14 mouse cellular contexts compared by ENCODE assay signal in genomic region chr15:62282116-62282515, GRCm38 (mm10).
DNase-seq lines count a peak whose midpoint lies in the region; ATAC-seq and TF ChIP-seq lines count a peak whose summit lies in the region.
"Had no signal": no experiment of that assay in that cellular context is flagged by ENCODE, and none has a peak within 500 bp of the region (broad histone marks: within the 10 kb centered on the region; RNA-seq: fewer than 3 reads in every experiment).

No protein-coding gene starts in this region.

- H3K36me3 ChIP-seq in MEL (ENCODE audit: control insufficient read depth in 1 of 2, insufficient read depth in 2 of 2, low read length in 2 of 2), result no peaks in the 10 kb centered on the region
- no peaks in the 10 kb centered on the region for H3K36me3 ChIP-seq in lung, embryonic 16.5 days (ENCODE audit: control insufficient read depth, insufficient read depth, low read length)
- H3K36me3 ChIP-seq in midbrain, embryonic 13.5 days, result no peaks in the 10 kb centered on the region
- H3K36me3 ChIP-seq: embryonic facial prominence, embryonic 12.5 days; neural tube, embryonic 15.5 days had no signal

- TF ChIP-seq CTCF in MEL (IDR thresholded peaks at IDR 0.05 in 2 of 3, conservative IDR thresholded peaks at IDR 0.05 in 1 of 3; ENCODE audit: control insufficient read depth in 1 of 3, insufficient read depth in 1 of 3, low read depth in 2 of 3, low read length in 3 of 3, poor library complexity in 1 of 3, severe bottlenecking in 1 of 3), result no peak
- TF ChIP-seq CTCF in gastrocnemius, adult 2 months (IDR thresholded peaks at IDR 0.05), result no peak

- H3K27ac ChIP-seq in MEL (ENCODE audit: control insufficient read depth, low read depth, low read length), result no peak overlapping the region
- no peak overlapping the region for H3K27ac ChIP-seq in lung, embryonic 16.5 days (ENCODE audit: low read length)
- no peak overlapping the region for H3K27ac ChIP-seq in gastrocnemius, adult 2 months
- H3K27ac ChIP-seq in midbrain, embryonic 13.5 days, result no peak overlapping the region
- H3K27ac ChIP-seq: embryonic facial prominence, embryonic 12.5 days; forebrain, embryonic 13.5 days; neural tube, embryonic 15.5 days had no signal

- H3K4me1 ChIP-seq in MEL (ENCODE audit: control insufficient read depth in 1 of 2, insufficient read depth in 2 of 2, low read length in 2 of 2), result no peaks in the 10 kb centered on the region
- H3K4me1 ChIP-seq in lung, embryonic 16.5 days (replicated peaks; ENCODE audit: control insufficient read depth, insufficient read depth, low read length), result peaks cover 35% of the 10 kb centered on the region
- H3K4me1 ChIP-seq in midbrain, embryonic 13.5 days (replicated peaks), result peaks cover 10% of the 10 kb centered on the region

- peak; percentile 43 to 47 for DNase-seq in heart, postnatal 10 days
- no peak for DNase-seq in heart, adult 8-10 months (ENCODE audit: low spot score)
- peak; percentile 63 for DNase-seq in MEL (ENCODE audit: low read depth, low spot score)
- DNase-seq in kidney, adult 8-10 months, result peak; percentile 49 to 57
- DNase-seq in gastrocnemius, adult 2 months, result no peak
- DNase-seq in cerebellum, postnatal 36 days, result no peak
- DNase-seq: cerebellum, adult 8-10 months had no signal

- H3K27me3 ChIP-seq in MEL (ENCODE audit: control insufficient read depth in 1 of 2, insufficient read depth in 2 of 2, low read length in 2 of 2), result no peaks in the 10 kb centered on the region; a peak in 1 of 4 replicates
- no peaks in the 10 kb centered on the region for H3K27me3 ChIP-seq in lung, embryonic 16.5 days (ENCODE audit: control insufficient read depth, insufficient read depth, low read depth, low read length)
- H3K27me3 ChIP-seq in midbrain, embryonic 13.5 days, result no peaks in the 10 kb centered on the region
- H3K27me3 ChIP-seq: embryonic facial prominence, embryonic 12.5 days; forebrain, embryonic 13.5 days; neural tube, embryonic 15.5 days; Patski had no signal

- ATAC-seq in lung, embryonic 16.5 days (ENCODE audit: low read depth), result 0 out of 2 replicates have a peak, but pooled peaks have one; percentile 35
- no peak for ATAC-seq in midbrain, embryonic 13.5 days
- ATAC-seq: forebrain, embryonic 13.5 days; intestine, embryonic 16.5 days; Patski had no signal

- intact Hi-C loops in heart, postnatal 10 days (cut with DNase I), result no loop called here
- intact Hi-C loops in gastrocnemius, adult 2 months (cut with DNase I), result no loop called here

- TF ChIP-seq RAD21 in MEL (IDR thresholded peaks at IDR 0.05; ENCODE audit: low read depth, low read length), result no peak

- TF ChIP-seq POLR2A in MEL (IDR thresholded peaks at IDR 0.05; ENCODE audit: control insufficient read depth in 1 of 2, insufficient read depth in 1 of 2, low read depth in 1 of 2, low read length in 2 of 2, poor library complexity in 1 of 2), result no peak

- WGBS in lung, embryonic 16.5 days, result 47% methylated on average over 1 of the region's 1 CpGs
- 92% methylated on average over 1 of the region's 1 CpGs for WGBS in midbrain, embryonic 13.5 days

- H3K4me3 ChIP-seq in MEL (ENCODE audit: control insufficient read depth in 1 of 2, insufficient read depth in 1 of 2, low read depth in 2 of 2, low read length in 2 of 2), result no peak overlapping the region
- H3K4me3 ChIP-seq in lung, embryonic 16.5 days (ENCODE audit: low read length), result no peak overlapping the region
- H3K4me3 ChIP-seq in gastrocnemius, adult 2 months, result no peak overlapping the region
- no peak overlapping the region for H3K4me3 ChIP-seq in midbrain, embryonic 13.5 days (replicated peaks)
- H3K4me3 ChIP-seq: embryonic facial prominence, embryonic 12.5 days; forebrain, embryonic 13.5 days; neural tube, embryonic 15.5 days had no signal

- no peak for TF ChIP-seq EP300 in MEL (IDR thresholded peaks at IDR 0.05; ENCODE audit: low read depth in 1 of 2, low read length in 2 of 2)

- no peak overlapping the region for H3K9ac ChIP-seq in MEL (ENCODE audit: control insufficient read depth, low read depth, low read length, poor library complexity, severe bottlenecking)
- no peak overlapping the region for H3K9ac ChIP-seq in lung, embryonic 16.5 days (ENCODE audit: low read length)
- no peak overlapping the region for H3K9ac ChIP-seq in midbrain, embryonic 13.5 days (replicated peaks)
- H3K9ac ChIP-seq: embryonic facial prominence, embryonic 12.5 days; forebrain, embryonic 13.5 days; neural tube, embryonic 15.5 days had no signal

- no peak overlapping the region for H3K4me2 ChIP-seq in lung, embryonic 16.5 days (ENCODE audit: low read depth, low read length)
- H3K4me2 ChIP-seq in midbrain, embryonic 13.5 days (replicated peaks), result no peak overlapping the region
- H3K4me2 ChIP-seq: embryonic facial prominence, embryonic 12.5 days; forebrain, embryonic 13.5 days; neural tube, embryonic 15.5 days had no signal

- no peaks in the 10 kb centered on the region for H3K9me3 ChIP-seq in MEL (replicated peaks; ENCODE audit: insufficient read depth, low read length)
- no peaks in the 10 kb centered on the region for H3K9me3 ChIP-seq in lung, embryonic 16.5 days (ENCODE audit: control insufficient read depth, low read length)
- H3K9me3 ChIP-seq in midbrain, embryonic 13.5 days, result no peaks in the 10 kb centered on the region
- H3K9me3 ChIP-seq: embryonic facial prominence, embryonic 12.5 days; forebrain, embryonic 13.5 days; neural tube, embryonic 15.5 days had no signal

- no peaks in the 10 kb centered on the region for H3K79me2 ChIP-seq in MEL (ENCODE audit: control insufficient read depth, insufficient read depth, low read length, poor library complexity)

TF ChIP-seq in MEL, 35 proteins besides CTCF, POLR2A, EP300 and RAD21:
- no peak for TF ChIP-seq HCFC1 (IDR thresholded peaks at IDR 0.05; ENCODE audit: low read depth, low read length)
- no peak for TF ChIP-seq NELFE (IDR thresholded peaks at IDR 0.05; ENCODE audit: low read depth, low read length)
- no peak for TF ChIP-seq GABPA (IDR thresholded peaks at IDR 0.05; ENCODE audit: low read depth, low read length)
- TF ChIP-seq MXI1 (IDR thresholded peaks at IDR 0.05; ENCODE audit: low read depth, low read length), result no peak
- no peak for TF ChIP-seq POLR2AphosphoS5 (IDR thresholded peaks at IDR 0.05; ENCODE audit: borderline replicate concordance, low read depth, low read length)
- TF ChIP-seq MYC (IDR thresholded peaks at IDR 0.05; ENCODE audit: low read depth, low read length), result no peak
- no peak for TF ChIP-seq MYB (IDR thresholded peaks at IDR 0.05; ENCODE audit: low read depth, low read length)
- TF ChIP-seq TBP (IDR thresholded peaks at IDR 0.05; ENCODE audit: low read depth, low read length), result no peak
- TF ChIP-seq TAL1 (IDR thresholded peaks at IDR 0.05; ENCODE audit: low read length), result no peak
- TF ChIP-seq MAX (IDR thresholded peaks at IDR 0.05; ENCODE audit: low read length), result no peak

Comparison
In these comparisons a context has a peak if more than half of its experiments do, and no peak if none do; other contexts are left out.
1. DNase-seq: peak in heart, postnatal 10 days (2 of 2), MEL (single experiment) and kidney, adult 8-10 months (2 of 2); none in heart, adult 8-10 months (single experiment), gastrocnemius, adult 2 months (single experiment) and cerebellum, postnatal 36 days (0 of 2).